Mouse (Mus musculus) erythroblast, embryonic 14.5 days (primary cell): Measurements from ENCODE around the gene Fam102a. TPM values are rescaled to one million over a fixed set of nuclear protein-coding genes. Genes with fewer than 3 reads are reported as not detected.

Experiments
- H3K27me3 ChIP-seq: 2 replicates; pipeline ENCODE4 v1.6.1; 2012; ENCODE audit warnings: inconsistent platforms; ENCODE audit not compliant: control insufficient read depth
- H3K36me3 ChIP-seq: 2 replicates; pipeline ENCODE4 v1.6.1; 2012; ENCODE audit warnings: mild to moderate bottlenecking, inconsistent platforms; ENCODE audit not compliant: control insufficient read depth
- H3K4me1 ChIP-seq: 2 replicates; pipeline ENCODE4 v1.6.1; 2012; ENCODE audit warnings: inconsistent platforms; ENCODE audit not compliant: control insufficient read depth
- H3K4me3 ChIP-seq: replicated peaks from 2 replicates; pipeline ENCODE3; 2012; ENCODE audit warnings: moderate library complexity, mild to moderate bottlenecking, inconsistent platforms
- H3K9me3 ChIP-seq: 2 replicates; pipeline ENCODE4 v1.6.1; 2012; ENCODE audit warnings: low read length, inconsistent platforms, mixed read lengths; ENCODE audit not compliant: control insufficient read depth
- GATA1 ChIP-seq: IDR thresholded peaks from 2 replicates; pipeline ENCODE4 v1.6.1; 2012; ENCODE audit warnings: low read length, inconsistent platforms, mixed read lengths
- TAL1 ChIP-seq: IDR thresholded peaks from 3 replicates; pipeline ENCODE4 v1.6.1; 2012; ENCODE audit warnings: low read length, inconsistent platforms, mixed read lengths
- polyA plus RNA-seq: library from polyadenylated mRNA; stranded (reverse); fragments of >175 nt; gene quantifications from 2 replicates; pipeline ENCODE4 v1.2.3, GENCODE M21; 2012

The Fam102a gene
- polyA plus RNA-seq, 1 experiment = 0.06 TPM

DNA sequence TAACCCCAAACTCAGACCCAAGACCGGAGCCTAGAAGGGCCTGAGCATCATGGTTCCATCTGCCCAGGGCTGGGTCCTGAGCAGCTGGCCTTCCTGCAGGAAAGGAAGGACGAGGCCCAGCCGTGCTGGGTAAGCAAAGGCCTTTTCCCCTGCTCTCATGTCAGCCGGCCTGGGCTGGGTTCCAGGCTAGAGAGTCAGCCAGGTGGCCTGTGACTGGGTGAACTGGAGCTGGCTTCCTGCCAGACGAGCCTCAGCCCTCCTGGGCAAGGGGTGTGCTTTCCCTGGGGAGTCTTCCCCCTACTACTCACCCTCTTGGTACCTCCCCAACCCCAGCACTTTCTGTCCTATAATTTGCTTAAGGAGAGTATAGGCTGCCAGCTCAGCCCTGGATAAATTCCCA lies 33.0 kb downstream of the Fam102a start:
- H3K9me3 ChIP-seq = no peaks in the 10 kb centered on the region
- TF ChIP-seq TAL1 = no peak
- TF ChIP-seq GATA1 = no peak
- peaks cover 20% of the 10 kb centered on the region for H3K4me1 ChIP-seq
- H3K27me3 ChIP-seq = no peaks in the 10 kb centered on the region
- H3K36me3 ChIP-seq = peaks cover 20% of the 10 kb centered on the region
- H3K4me3 ChIP-seq = no peak overlapping the region

DNA sequence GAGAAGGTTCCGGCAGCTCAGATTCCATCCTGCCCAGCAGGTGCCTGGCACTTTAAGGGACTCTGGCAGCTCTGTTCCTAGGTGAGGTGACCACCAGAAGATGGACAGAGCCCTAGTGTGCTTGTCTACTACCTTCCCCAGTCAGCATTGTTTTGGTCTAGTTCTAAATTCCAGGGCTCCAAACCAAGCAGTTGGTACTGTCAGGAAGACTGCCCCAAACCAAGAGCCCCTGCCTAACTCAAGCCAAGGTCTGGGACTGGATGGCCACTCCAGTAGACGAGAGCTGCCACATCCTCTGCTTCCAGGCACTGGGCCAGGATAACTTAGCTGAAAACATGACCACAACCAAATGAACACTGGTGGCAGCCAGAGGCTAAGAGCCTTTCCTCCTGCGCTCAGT lies 33.8 kb downstream of the Fam102a start:
- H3K36me3 ChIP-seq = peaks cover 27% of the 10 kb centered on the region
- no peak for TF ChIP-seq TAL1
- TF ChIP-seq GATA1 = no peak
- no peaks in the 10 kb centered on the region for H3K9me3 ChIP-seq
- no peak overlapping the region for H3K4me3 ChIP-seq
- H3K27me3 ChIP-seq = no peaks in the 10 kb centered on the region
- peaks cover 20% of the 10 kb centered on the region for H3K4me1 ChIP-seq

DNA sequence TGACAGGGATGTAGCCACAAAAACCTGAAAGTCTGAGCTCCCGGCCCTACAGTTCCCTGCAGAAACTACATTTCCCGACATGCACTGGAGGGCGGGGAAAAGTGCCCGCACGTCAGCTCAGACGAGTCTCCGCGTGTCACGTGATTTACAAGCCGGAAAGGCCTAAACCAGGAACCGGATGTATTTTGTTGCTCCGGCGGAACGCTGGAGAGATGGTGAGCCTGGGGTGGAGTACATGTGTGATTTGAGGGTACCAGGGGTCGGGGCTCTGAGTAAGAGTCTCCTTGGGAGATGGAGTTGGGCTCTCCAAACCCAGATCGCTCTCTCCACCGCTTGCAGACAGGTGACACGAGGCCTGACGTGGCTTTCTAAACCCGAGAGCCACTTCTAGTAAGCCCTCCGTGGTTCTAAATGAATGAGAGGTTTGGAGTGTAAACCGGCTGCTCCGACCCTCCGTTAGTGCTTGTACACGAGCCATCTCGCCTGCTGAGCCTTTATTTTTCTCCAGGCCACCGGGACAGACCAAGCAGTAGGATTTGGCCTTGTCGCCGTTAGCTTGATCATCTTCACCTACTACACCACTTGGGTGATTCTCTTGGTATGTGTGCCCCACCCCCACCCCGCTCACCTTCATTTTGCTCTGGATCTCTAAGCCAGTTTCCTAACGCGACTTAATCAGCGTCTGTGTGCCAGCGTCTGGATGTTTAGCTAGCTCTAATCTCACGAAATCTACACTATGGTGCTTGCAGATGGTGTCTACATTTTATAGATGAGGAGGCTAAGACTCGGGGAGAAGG lies 35.8 kb downstream of the Fam102a start, which contains the start of gene Dpm2:
TSS of gene Dpm2 (plus strand) at position 161 of the 797 bp plus-strand sequence.
- H3K4me1 ChIP-seq = peaks cover 29% of the 10 kb centered on the region
- H3K36me3 ChIP-seq = peaks cover 27% of the 10 kb centered on the region
- peak within 1 kb of the TSS; percentile 70 for H3K4me3 ChIP-seq
- H3K9me3 ChIP-seq = no peaks in the 10 kb centered on the region
- no peak for TF ChIP-seq GATA1
- H3K27me3 ChIP-seq = peaks cover 7% of the 10 kb centered on the region

DNA sequence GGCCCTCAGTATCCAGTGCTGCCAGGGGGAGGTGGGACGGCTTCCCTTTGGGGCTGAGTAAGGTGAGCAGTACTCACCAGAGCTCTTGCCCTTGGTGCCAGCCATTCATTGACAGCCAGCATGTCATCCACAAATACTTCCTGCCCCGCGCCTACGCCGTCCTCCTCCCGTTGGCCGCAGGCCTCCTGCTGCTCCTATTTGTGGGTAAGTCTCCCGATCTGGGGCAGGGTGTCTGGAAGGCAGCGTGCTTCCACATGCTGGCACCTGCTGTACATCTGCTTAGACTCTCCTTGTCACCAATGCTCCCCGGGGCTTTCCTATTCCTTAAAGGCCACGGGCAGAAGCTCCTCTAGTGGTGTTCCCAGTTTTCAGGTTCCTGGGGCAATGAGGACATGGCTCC lies 37.1 kb downstream of the Fam102a start:
- Histone ChIP-seq H3K9me3 (no peaks in the 10 kb centered on the region), H3K36me3 (peaks cover 27% of the 10 kb centered on the region), H3K4me1 (peaks cover 30% of the 10 kb centered on the region), H3K4me3 (peak overlapping the region; percentile 70), H3K27me3 (peaks cover 11% of the 10 kb centered on the region)
- no peak for TF ChIP-seq TAL1
- no peak for TF ChIP-seq GATA1

DNA sequence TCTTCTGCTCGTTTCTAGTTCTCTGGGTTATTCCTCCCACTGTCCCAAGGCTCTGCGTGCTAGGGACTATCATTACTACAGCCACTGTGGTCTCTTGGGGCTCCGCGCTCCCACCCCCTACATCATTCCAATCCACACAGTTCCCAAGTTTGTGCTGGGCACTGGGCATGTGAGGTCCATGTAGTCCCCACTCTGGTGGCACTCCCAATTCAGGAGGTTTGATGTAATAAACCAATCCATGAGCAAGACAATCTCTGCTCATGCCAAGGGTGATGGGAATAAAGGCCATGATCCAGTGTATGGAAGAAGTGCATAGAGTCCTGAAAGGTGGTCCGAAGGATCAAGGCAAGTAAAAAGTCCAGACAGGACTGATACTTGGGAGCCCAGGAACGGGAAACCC lies 39.4 kb downstream of the Fam102a start, which contains the start of gene Pip5kl1:
TSS of gene Pip5kl1 (plus strand) at position 301 of the 400 bp plus-strand sequence.
- peak within 1 kb of the TSS; percentile 56 for H3K4me3 ChIP-seq
- peaks cover 30% of the 10 kb centered on the region for H3K4me1 ChIP-seq
- H3K9me3 ChIP-seq = no peaks in the 10 kb centered on the region
- H3K27me3 ChIP-seq = peaks cover 30% of the 10 kb centered on the region
- TF ChIP-seq GATA1 = no peak
- no peak for TF ChIP-seq TAL1
- peaks cover 19% of the 10 kb centered on the region for H3K36me3 ChIP-seq

DNA sequence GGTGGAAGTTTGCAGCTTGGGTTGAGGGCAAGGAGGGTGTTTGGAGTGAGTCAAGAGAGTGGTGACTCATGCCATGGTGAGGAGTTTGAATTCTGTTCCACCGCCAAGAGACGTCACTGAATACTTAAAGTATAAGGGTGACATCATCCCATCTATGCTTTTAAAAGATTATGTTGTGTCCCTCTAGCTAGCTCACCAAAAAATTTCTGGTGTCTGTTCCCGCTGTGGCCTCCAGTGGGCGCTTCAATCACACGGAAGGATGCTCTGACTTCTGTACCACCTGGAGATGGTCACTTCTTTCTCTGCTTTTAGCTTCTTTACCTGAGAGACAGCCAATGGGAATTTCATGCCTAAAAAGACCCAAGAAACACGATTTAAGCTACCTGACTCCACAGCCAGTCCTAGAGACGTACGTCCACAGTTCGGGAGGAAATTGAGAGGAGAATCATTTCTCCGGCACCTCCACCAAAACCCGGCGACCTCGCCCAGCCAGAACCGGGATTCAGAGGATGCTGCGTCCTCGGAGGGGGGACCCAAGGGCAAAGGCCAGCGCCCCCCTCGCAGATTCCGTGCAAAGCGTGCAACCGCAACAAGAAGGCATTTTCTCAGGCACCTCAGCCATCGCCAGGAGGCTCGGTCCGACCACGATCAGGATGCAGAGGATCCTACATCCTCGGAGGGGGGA lies 39.9 kb downstream of the Fam102a start:
- TF ChIP-seq TAL1 = no peak
- no peak for TF ChIP-seq GATA1
- Histone ChIP-seq H3K36me3 (peaks cover 19% of the 10 kb centered on the region), H3K27me3 (peaks cover 35% of the 10 kb centered on the region), H3K4me3 (peak overlapping the region; percentile 56), H3K4me1 (peaks cover 30% of the 10 kb centered on the region), H3K9me3 (no peaks in the 10 kb centered on the region)

DNA sequence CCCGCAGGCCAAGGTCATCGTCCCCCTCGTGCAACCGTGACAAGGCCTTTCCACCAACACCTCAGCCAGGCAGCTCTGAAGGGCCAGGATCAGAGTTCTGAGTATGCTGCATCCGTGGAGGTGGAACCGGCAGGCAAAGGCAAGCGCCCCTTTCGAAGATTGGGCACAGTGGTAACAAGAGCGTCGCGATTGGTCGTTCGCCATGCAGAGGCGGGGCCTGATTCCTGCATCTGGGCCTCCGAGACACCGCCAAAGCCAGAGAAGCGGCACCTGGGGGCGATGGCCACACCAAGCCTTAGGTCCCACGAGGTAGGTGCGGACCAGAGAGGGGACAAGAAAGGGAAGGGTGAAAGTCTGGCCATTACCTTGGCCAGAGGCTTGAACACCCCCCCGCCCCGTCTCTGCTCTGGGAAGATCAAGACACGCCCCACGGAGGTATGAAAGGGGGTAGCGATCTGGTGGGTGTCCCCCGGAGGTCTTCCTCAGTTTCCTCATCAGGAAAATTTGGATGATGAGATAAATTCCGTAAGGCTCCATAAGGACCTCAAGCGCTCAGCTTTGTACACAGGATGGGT lies 40.5 kb downstream of the Fam102a start, which contains the start of gene 9430097D07Rik:
TSS of gene 9430097D07Rik (minus strand) at position 99 of the 575 bp plus-strand sequence.
- TF ChIP-seq GATA1 (no peak), TAL1 (no peak)
- peaks cover 27% of the 10 kb centered on the region for H3K4me1 ChIP-seq
- peak within 1 kb of the TSS; percentile 56 for H3K4me3 ChIP-seq
- H3K9me3 ChIP-seq = no peaks in the 10 kb centered on the region
- H3K27me3 ChIP-seq = peaks cover 42% of the 10 kb centered on the region
- peaks cover 19% of the 10 kb centered on the region for H3K36me3 ChIP-seq

DNA sequence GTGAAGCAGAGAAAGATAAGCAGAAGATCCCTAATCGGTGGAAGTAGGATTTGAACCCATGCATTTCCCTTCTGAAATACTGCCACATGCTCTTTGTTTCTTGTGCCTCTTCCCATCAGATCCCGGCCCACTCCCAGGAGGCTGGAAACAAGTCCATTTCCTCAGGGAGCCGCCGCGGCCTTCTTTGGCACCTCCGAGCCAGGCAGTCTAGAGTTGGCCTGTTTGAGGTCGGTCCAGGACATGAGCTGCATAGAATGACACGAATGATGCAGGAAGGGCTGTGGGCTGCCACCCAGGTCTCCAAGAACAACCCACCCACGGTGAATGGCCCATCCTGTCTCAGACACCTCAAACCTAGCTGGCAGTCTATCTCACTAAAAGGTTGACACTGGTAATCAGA lies 41.4 kb downstream of the Fam102a start:
- Histone ChIP-seq H3K4me1 (peaks cover 26% of the 10 kb centered on the region), H3K27me3 (peaks cover 44% of the 10 kb centered on the region), H3K36me3 (peaks cover 19% of the 10 kb centered on the region), H3K4me3 (no peak overlapping the region), H3K9me3 (no peaks in the 10 kb centered on the region)
- no peak for TF ChIP-seq TAL1
- no peak for TF ChIP-seq GATA1
